Mouse (Mus musculus) hindbrain, postnatal 0 days (tissue): Measurements from ENCODE around the gene Fyttd1. TPM values are rescaled to one million over a fixed set of nuclear protein-coding genes. Genes with fewer than 3 reads are reported as not detected.

Experiments used
- ATAC-seq: fragments of 200-750 bp; cut with Nextera tagmentation; 2 replicates; pipeline ENCODE4 v1.8.0; 2017; ENCODE audit warnings: mild to moderate bottlenecking, moderate TSS enrichment, moderate library complexity
- DNase-seq: peaks from one replicate; pipeline ENCODE4 v3.0.0-alpha.2; 2015; ENCODE audit warnings: low spot score
- H3K27ac ChIP-seq: fragments of 300-500 bp; sonication (generic); 2 replicates; pipeline ENCODE4 v1.5.1; 2014; ENCODE audit warnings: mild to moderate bottlenecking
- H3K27me3 ChIP-seq: fragments of 300-500 bp; sonication (generic); 2 replicates; pipeline ENCODE4 v1.6.1; 2014; ENCODE audit warnings: low read length, mixed read lengths; ENCODE audit not compliant: insufficient read depth
- H3K36me3 ChIP-seq: fragments of 300-500 bp; sonication (generic); 2 replicates; pipeline ENCODE4 v1.6.1; 2014; ENCODE audit warnings: low read length, mixed read lengths; ENCODE audit not compliant: insufficient read depth
- H3K4me1 ChIP-seq: fragments of 300-500 bp; sonication (generic); 2 replicates; pipeline ENCODE4 v1.6.1; 2014; ENCODE audit warnings: antibody characterized with exemption, low read length, mixed read lengths; ENCODE audit not compliant: insufficient read depth
- H3K4me2 ChIP-seq: fragments of 300-500 bp; sonication (generic); 2 replicates; pipeline ENCODE4 v1.6.1; 2014; ENCODE audit warnings: low read depth, mild to moderate bottlenecking, low read length, moderate library complexity, mixed read lengths
- H3K4me3 ChIP-seq: fragments of 300-500 bp; sonication (generic); 2 replicates; pipeline ENCODE4 v1.5.1; 2014; ENCODE audit warnings: low read length
- H3K9ac ChIP-seq: fragments of 300-500 bp; sonication (generic); replicated peaks from 2 replicates; pipeline ENCODE4 v1.6.1; 2014; ENCODE audit warnings: mild to moderate bottlenecking, low read length, moderate library complexity, mixed read lengths
- H3K9me3 ChIP-seq: fragments of 300-500 bp; sonication (generic); 2 replicates; pipeline ENCODE4 v1.6.1; 2016; ENCODE audit warnings: low read length, mixed read lengths
- CTCF ChIP-seq: IDR thresholded peaks from 2 replicates; pipeline ENCODE4 v1.5.1; 2016; ENCODE audit warnings: antibody characterized with exemption, control low read depth, low read depth
- WGBS: fragments of 180-500 bp; shearing (Covaris S2); extraction: QIAGEN DNeasy Blood & Tissue Kit; methylation state at CpG from one replicate; pipeline ENCODE4 v1.1.7; 2014; 5-methylcytosine and 5-hydroxymethylcytosine counted together
- polyA plus RNA-seq: library from polyadenylated mRNA; unstranded; fragments of >200 nt; fragmentation: Nextera tagmentation; extraction: Ambion mirVana; gene quantifications from 2 replicates; pipeline ENCODE4 v1.2.1, GENCODE M21; 2015
- total RNA-seq: library from RNA; depleted of rRNA; stranded (reverse); fragments of >200 nt; gene quantifications from 2 replicates; pipeline ENCODE4 v1.2.3, GENCODE M21; 2014

Gene Fyttd1
- total and polyA plus RNA-seq, 2 experiments from 2014 or later, result 51.0 to 120 TPM

GRCm38 (mm10) chr16:32942694-32943093, 65.4 kb downstream of the Fyttd1 start:
- ATAC-seq (no peak), DNase-seq (peak; percentile 20)
- H3K4me1 ChIP-seq, result no peaks in the 10 kb centered on the region
- H3K4me2 ChIP-seq, result no peak overlapping the region
- no peak overlapping the region for H3K4me3 ChIP-seq
- H3K27me3 ChIP-seq, result no peaks in the 10 kb centered on the region
- H3K9ac ChIP-seq, result no peak overlapping the region
- no peaks in the 10 kb centered on the region for H3K36me3 ChIP-seq
- TF ChIP-seq CTCF, result no peak
- H3K9me3 ChIP-seq, result no peaks in the 10 kb centered on the region
- 73% methylated on average over 5 of the region's 5 CpGs for WGBS
- H3K27ac ChIP-seq, result no peak overlapping the region

- H3K9ac ChIP-seq, result no peak overlapping the region
- no peak overlapping the region for H3K4me3 ChIP-seq
- WGBS, result 41% methylated on average over 5 of the region's 5 CpGs
- no peaks in the 10 kb centered on the region for H3K4me1 ChIP-seq
- no peaks in the 10 kb centered on the region for H3K36me3 ChIP-seq
- no peak overlapping the region for H3K4me2 ChIP-seq
- 0 out of 2 replicates have a peak overlapping the region, but pooled peaks have one; percentile 36 for H3K27ac ChIP-seq
- ATAC-seq, result no peak
- no peaks in the 10 kb centered on the region for H3K27me3 ChIP-seq
- H3K9me3 ChIP-seq, result no peaks in the 10 kb centered on the region
- no peak for DNase-seq
- no peak for TF ChIP-seq CTCF
Observed at GRCm38 (mm10) chr16:32945379-32945778, 68.1 kb downstream of the Fyttd1 start.

GRCm38 (mm10) chr16:32948016-32948415, 70.7 kb downstream of the Fyttd1 start:
- ATAC-seq (no peak), DNase-seq (no peak)
- Histone ChIP-seq H3K36me3 (no peaks in the 10 kb centered on the region), H3K9me3 (no peaks in the 10 kb centered on the region), H3K27ac (no peak overlapping the region), H3K4me2 (no peak overlapping the region), H3K27me3 (no peaks in the 10 kb centered on the region), H3K9ac (no peak overlapping the region), H3K4me3 (no peak overlapping the region), H3K4me1 (no peaks in the 10 kb centered on the region)
- TF ChIP-seq CTCF, result no peak
- WGBS, result 77% methylated on average over 8 of the region's 8 CpGs

GRCm38 (mm10) chr16:32948656-32949055, 71.4 kb downstream of the Fyttd1 start:
- DNase-seq (no peak), ATAC-seq (no peak)
- Histone ChIP-seq H3K27me3 (no peaks in the 10 kb centered on the region), H3K27ac (no peak overlapping the region), H3K4me3 (no peak overlapping the region), H3K9me3 (no peaks in the 10 kb centered on the region), H3K4me2 (no peak overlapping the region), H3K9ac (no peak overlapping the region), H3K36me3 (no peaks in the 10 kb centered on the region), H3K4me1 (no peaks in the 10 kb centered on the region)
- 82% methylated on average over 5 of the region's 5 CpGs for WGBS
- TF ChIP-seq CTCF, result no peak

- DNase-seq (no peak), ATAC-seq (no peak)
- Histone ChIP-seq H3K4me1 (no peaks in the 10 kb centered on the region), H3K27ac (no peak overlapping the region), H3K36me3 (no peaks in the 10 kb centered on the region), H3K9me3 (no peaks in the 10 kb centered on the region), H3K27me3 (no peaks in the 10 kb centered on the region), H3K9ac (no peak overlapping the region), H3K4me2 (no peak overlapping the region), H3K4me3 (no peak overlapping the region)
- TF ChIP-seq CTCF, result no peak
Observed at GRCm38 (mm10) chr16:32949281-32949680, 72.0 kb downstream of the Fyttd1 start.

GRCm38 (mm10) chr16:32951074-32951473, 73.8 kb downstream of the Fyttd1 start:
- WGBS, result 91% methylated on average over 2 of the region's 2 CpGs
- DNase-seq, result no peak
- H3K4me2 ChIP-seq, result no peak overlapping the region

GRCm38 (mm10) chr16:32953806-32954205, 76.5 kb downstream of the Fyttd1 start:
- Histone ChIP-seq H3K4me3 (no peak overlapping the region), H3K36me3 (peaks cover 8% of the 10 kb centered on the region; the same call in 1 of the 2 replicates), H3K4me2 (no peak overlapping the region), H3K27me3 (no peaks in the 10 kb centered on the region), H3K27ac (no peak overlapping the region), H3K9me3 (no peaks in the 10 kb centered on the region), H3K4me1 (no peaks in the 10 kb centered on the region), H3K9ac (no peak overlapping the region)
- WGBS, result 83% methylated on average over 5 of the region's 5 CpGs
- no peak for ATAC-seq
- DNase-seq, result no peak
- TF ChIP-seq CTCF, result no peak

More at GRCm38 (mm10) chr16:32951074-32951473, 73.8 kb downstream of the Fyttd1 start:
- no peaks in the 10 kb centered on the region for H3K4me1 ChIP-seq
- H3K9me3 ChIP-seq, result no peaks in the 10 kb centered on the region
- H3K27ac ChIP-seq, result no peak overlapping the region
- no peak for TF ChIP-seq CTCF
- no peak for ATAC-seq
- no peak overlapping the region for H3K4me3 ChIP-seq
- H3K9ac ChIP-seq, result no peak overlapping the region
- peaks cover 8% of the 10 kb centered on the region; the same call in 1 of the 2 replicates for H3K36me3 ChIP-seq
- no peaks in the 10 kb centered on the region for H3K27me3 ChIP-seq
